Mouse (Mus musculus): ENCODE measurements around the gene Hmgcl. TPM values are rescaled to one million over a fixed set of nuclear protein-coding genes. Genes with fewer than 3 reads are reported as not detected.
"Not testable (repeated sequence)": the region's sequence is repeated elsewhere in the genome, so short reads cannot be mapped to it uniquely, and the experiment has no call there.

The Hmgcl gene
- polyA plus RNA-seq, 1 experiment from 2014 or later, result 70.1 TPM

DNA sequence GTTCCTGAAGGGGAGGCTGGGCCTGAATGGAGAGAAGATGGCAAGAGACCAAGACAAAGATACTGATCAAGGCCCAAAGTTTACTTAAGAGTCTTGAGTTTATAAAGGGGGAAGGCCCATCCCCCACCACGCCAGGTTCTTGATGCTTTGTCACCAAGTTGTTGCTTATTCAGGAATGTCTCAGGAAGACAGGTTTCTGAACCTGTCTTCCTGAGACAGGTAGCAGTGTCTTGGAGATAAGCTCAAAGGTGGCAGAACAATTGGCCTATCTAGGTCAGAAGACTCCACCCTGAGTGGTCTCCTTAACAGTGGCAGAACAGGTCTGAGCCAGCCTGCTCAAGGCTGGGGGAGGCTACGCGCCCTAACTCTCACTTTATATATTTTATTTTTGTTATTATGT, 19.4 kb upstream of the Hmgcl start:
- DNase-seq (ENCODE audit: low spot score), result no peak

GRCm38 (mm10) chr4:135928376-135928775, 17.9 kb upstream of the Hmgcl start:
- DNase-seq (ENCODE audit: low spot score), result no peak

DNA sequence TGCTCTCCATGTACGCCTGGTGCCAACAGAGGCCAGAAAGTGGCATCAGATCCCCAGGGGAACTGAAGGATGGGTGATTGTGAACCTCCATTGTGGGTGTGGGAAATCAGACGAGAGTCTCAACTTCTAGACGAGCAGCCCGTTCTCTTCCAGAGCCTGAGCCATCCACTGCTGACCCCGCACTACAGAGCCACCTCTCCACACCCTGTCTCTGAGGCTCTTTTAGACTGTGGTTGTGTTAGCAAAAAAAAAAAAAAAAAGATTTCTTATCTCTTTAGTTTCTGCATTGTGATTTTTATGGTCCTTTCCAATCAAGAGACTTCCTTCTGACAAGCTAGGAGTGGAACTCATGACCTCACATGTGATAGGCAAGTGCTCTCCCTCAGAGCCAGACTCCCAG, 16.8 kb upstream of the Hmgcl start:
- no peak for DNase-seq (ENCODE audit: low spot score)

- DNase-seq (ENCODE audit: low spot score), result no peak
These were observed 16.4 kb upstream of the Hmgcl start for GRCm38 (mm10) chr4:135929828-135930227.

GRCm38 (mm10) chr4:135930239-135930638, 16.0 kb upstream of the Hmgcl start:
- DNase-seq (ENCODE audit: low spot score), result no peak

GRCm38 (mm10) chr4:135931832-135932231, 14.4 kb upstream of the Hmgcl start:
- DNase-seq (ENCODE audit: low spot score), result peak; percentile 70

GRCm38 (mm10) chr4:135934708-135935500, 11.3 kb upstream of the Hmgcl start:
- no peak for DNase-seq (ENCODE audit: low spot score)

- no peak for DNase-seq (ENCODE audit: low spot score)
These were observed 10.7 kb upstream of the Hmgcl start for GRCm38 (mm10) chr4:135935502-135935901.

- no peak for DNase-seq (ENCODE audit: low spot score)
These were observed 7.4 kb upstream of the Hmgcl start for GRCm38 (mm10) chr4:135938858-135939257.

GRCm38 (mm10) chr4:135941026-135941425, 5.2 kb upstream of the Hmgcl start:
- not testable (repeated sequence) for DNase-seq (ENCODE audit: low spot score)

- no peak for DNase-seq (ENCODE audit: low spot score)
These were observed 4.1 kb upstream of the Hmgcl start for GRCm38 (mm10) chr4:135942193-135942592.

DNA sequence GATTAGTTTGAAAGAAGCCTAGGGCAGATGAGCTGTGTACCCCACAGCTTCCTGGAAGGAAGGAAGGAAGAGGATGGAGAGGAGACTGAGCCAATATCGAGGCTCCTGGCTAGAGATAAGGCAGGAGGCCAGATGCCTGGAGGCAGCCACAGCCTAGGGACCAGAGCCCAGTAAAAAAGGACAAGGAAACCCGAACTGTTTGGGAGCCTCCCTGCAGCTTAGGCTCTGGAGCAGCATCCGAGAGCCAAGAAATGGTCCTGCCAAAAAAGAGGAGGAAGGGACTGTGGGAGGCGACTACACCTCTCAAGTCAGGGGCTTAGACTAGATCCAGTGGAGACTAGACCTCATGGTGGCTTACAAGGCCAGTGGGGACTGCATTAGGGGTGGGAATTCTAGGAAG, 2.9 kb upstream of the Hmgcl start:
- DNase-seq (ENCODE audit: low spot score), result no peak

DNA sequence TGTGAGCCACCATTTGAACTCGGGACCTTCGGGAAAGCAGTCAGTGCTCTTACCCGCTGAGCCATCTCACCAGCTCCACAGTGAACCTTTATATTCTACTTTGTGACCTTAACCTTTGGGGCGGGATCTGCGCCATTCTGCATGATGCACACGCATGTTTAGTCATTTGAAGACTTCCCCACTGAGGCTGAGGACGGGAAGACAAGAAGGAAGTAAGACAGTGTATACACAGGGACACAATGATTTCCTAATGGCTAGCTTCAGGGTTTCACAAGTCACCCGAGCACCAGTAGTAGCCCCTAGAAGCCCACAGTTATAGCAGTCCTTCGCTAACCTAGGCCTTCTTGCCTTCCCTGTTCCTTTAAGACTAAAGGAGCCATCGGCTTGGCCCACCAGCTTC, 542 bp upstream of the Hmgcl start:
- DNase-seq (ENCODE audit: low spot score), result no peak

DNA sequence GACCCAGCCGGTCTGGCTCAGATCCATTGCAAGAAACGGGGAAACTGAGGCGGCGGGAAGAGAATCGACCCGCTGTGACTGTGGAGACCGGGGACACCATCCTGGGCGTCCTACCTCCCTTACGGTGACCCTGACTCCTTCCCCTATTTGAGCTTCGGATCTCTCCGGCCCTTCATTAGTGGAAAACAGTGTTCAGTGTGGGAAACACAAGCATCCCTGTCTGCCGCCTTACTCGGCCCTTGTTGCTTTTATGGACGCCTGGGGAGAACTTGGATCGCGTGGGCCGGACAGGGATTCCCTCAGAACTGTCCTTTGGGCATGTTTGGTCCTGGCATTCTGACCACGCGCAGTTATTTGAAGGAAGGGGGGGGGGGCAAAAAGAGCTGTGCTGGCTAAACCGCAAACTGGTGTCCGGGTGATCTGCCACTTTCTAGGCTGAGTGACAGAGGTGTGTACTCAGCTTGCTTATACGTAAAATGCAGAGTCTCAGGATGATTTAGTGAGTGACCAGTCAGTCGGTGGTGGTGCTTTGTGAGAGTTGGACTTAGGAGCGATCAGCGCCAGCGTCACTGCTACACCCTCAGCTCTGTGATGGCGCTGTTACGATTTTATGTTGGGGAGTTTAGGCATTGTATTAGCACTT, 532 bp downstream of the Hmgcl start:
- no peak for DNase-seq (ENCODE audit: low spot score)

- no peak for DNase-seq (ENCODE audit: low spot score)
These were observed 1.9 kb downstream of the Hmgcl start for GRCm38 (mm10) chr4:135948142-135948541.

- DNase-seq (ENCODE audit: low spot score), result no peak
These were observed 3.2 kb downstream of the Hmgcl start for GRCm38 (mm10) chr4:135949475-135949874.

- no peak for DNase-seq (ENCODE audit: low spot score)
These were observed 3.7 kb downstream of the Hmgcl start for GRCm38 (mm10) chr4:135949911-135950310.

GRCm38 (mm10) chr4:135950365-135950764, 4.1 kb downstream of the Hmgcl start:
- no peak for DNase-seq (ENCODE audit: low spot score)

DNA sequence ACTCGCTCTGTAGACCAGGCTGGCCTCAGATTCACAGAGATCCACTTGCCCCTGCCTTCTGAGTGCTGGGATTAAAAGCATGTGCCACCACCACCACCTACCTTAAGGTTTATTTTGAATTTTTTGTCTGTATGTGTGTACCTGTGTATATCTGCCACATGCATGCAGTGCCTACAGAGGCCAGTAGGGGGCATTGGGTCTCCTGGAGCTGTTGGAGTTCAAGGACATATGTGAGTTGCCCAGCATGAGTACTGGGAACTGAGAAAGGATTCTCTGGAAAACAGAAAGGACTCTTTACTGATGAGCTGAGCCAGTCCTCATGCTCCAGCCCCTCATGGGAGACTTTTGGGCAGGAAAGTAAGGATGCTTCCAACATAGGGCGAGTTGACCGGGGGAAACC, 5.3 kb downstream of the Hmgcl start:
- no peak for DNase-seq (ENCODE audit: low spot score)

- DNase-seq (ENCODE audit: low spot score), result no peak
These were observed 6.9 kb downstream of the Hmgcl start for GRCm38 (mm10) chr4:135953179-135953578.

DNA sequence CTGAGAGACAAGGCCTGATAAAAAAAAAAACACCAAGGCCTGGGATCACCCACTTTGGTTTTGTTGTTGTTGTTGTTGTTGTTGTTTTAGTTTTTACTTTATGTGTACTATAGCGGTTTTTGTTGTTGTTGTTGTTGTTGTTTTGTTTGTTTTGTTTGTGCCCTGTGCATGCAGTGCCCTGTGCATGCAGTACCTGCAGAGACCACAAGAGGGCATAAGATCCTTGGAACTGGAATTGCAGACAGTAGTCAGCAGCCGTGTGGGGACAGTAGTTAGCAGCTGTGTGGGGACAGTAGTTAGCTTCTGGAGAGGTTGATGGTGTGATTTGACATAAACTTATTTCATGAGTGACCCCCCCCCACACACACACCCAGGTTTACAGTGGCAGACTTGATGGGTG, 8.0 kb downstream of the Hmgcl start:
- peak; percentile 81 for DNase-seq (ENCODE audit: low spot score)

GRCm38 (mm10) chr4:135955886-135956285, 9.6 kb downstream of the Hmgcl start:
- DNase-seq (ENCODE audit: low spot score), result no peak

DNA sequence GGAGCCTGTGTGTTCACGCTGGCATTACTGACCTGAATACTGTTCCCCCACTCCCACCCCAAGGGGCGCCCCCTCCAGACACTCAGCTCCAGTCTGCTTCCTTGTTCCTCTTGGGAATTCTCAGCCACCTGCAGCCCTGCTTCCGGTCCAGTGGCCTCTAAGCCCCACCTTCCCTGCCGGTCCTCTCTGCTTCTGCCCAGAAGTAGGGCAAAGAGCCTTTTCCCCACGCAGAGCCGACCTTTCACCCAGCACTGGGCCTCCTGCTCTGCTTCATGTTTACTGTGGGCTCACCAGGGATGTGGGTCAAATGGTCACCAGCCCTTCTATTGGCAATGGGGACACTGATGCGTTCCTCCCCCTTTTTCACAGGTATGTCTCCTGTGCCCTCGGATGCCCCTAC, 12.1 kb downstream of the Hmgcl start:
- no peak for DNase-seq (ENCODE audit: low spot score)
